Mouse (Mus musculus) ES-E14 (cell line): ENCODE results near the gene Slc9a2. TPM values are rescaled to one million over a fixed set of nuclear protein-coding genes. Genes with fewer than 3 reads are reported as not detected.

Source experiments
- DNase-seq: peaks from one replicate; pipeline ENCODE4 v3.0.0-alpha.2; 2013; ENCODE audit warnings: low read depth, low spot score
- H3K27ac ChIP-seq: 2 replicates; pipeline ENCODE4 v1.5.1; 2012; ENCODE audit warnings: low read depth, mild to moderate bottlenecking, low read length, moderate library complexity, mixed read lengths; ENCODE audit not compliant: poor library complexity, insufficient read depth, severe bottlenecking
- H3K36me3 ChIP-seq: 2 replicates; pipeline ENCODE4 v1.6.1; 2012; ENCODE audit warnings: mild to moderate bottlenecking, low read length, moderate library complexity, mixed read lengths; ENCODE audit not compliant: control insufficient read depth, poor library complexity, insufficient read depth, severe bottlenecking
- H3K4me1 ChIP-seq, 2 experiments: fragments of 150-350 bp in 1 of 2; sonication (generic) in 1 of 2; 2 replicates each; pipeline ENCODE4 v1.6.1; 2012; ENCODE audit warnings: low read length in 2 of 2, mild to moderate bottlenecking in 1 of 2, mixed read lengths in 1 of 2; ENCODE audit not compliant: control insufficient read depth in 2 of 2, insufficient read depth in 2 of 2, poor library complexity in 1 of 2
- H3K4me3 ChIP-seq, 2 experiments: fragments of 150-350 bp in 1 of 2; sonication (generic) in 1 of 2; 2 replicates each; pipeline ENCODE4 v1.5.1; 2012; ENCODE audit warnings: low read length in 2 of 2, low read depth in 1 of 2, mild to moderate bottlenecking in 1 of 2, mixed read lengths in 1 of 2; ENCODE audit not compliant: insufficient read depth in 1 of 2, poor library complexity in 1 of 2, severe bottlenecking in 1 of 2
- H3K9ac ChIP-seq: 2 replicates; pipeline ENCODE4 v1.6.1; 2012; ENCODE audit warnings: low read depth, mild to moderate bottlenecking, low read length, mixed read lengths; ENCODE audit not compliant: poor library complexity, insufficient read depth, severe bottlenecking
- H3K9me3 ChIP-seq: fragments of 150-350 bp; sonication (generic); 2 replicates; pipeline ENCODE4 v1.6.1; 2012; ENCODE audit warnings: low read depth, mild to moderate bottlenecking, low read length; ENCODE audit not compliant: control insufficient read depth, insufficient read depth
- CHD2 ChIP-seq: IDR thresholded peaks from 2 replicates; pipeline ENCODE4 v1.6.1; 2014; ENCODE audit warnings: mild to moderate bottlenecking, low read depth, low read length, inconsistent platforms
- HCFC1 ChIP-seq: IDR thresholded peaks from 2 replicates; pipeline ENCODE4 v1.6.1; 2012; ENCODE audit warnings: low read length, inconsistent platforms, borderline replicate concordance; ENCODE audit not compliant: insufficient read depth
- MAFK ChIP-seq: IDR thresholded peaks from 2 replicates; pipeline ENCODE4 v1.6.1; 2014; ENCODE audit warnings: mild to moderate bottlenecking, low read depth, low read length, inconsistent platforms; ENCODE audit not compliant: insufficient read depth
- ZC3H11A ChIP-seq: IDR thresholded peaks from 2 replicates; pipeline ENCODE4 v1.6.1; 2012; ENCODE audit warnings: low read depth, mild to moderate bottlenecking, inconsistent platforms, low read length, borderline replicate concordance
- ZNF384 ChIP-seq: IDR thresholded peaks from 2 replicates; pipeline ENCODE4 v1.6.1; 2012; ENCODE audit warnings: low read depth, low read length, inconsistent platforms
- in situ Hi-C, 2 experiments: fragments of 600-800 bp; cut with MboI; formaldehyde crosslinking; loops; one replicate each; pipeline ENCODE4 v1.15.1; 2025; ENCODE audit warnings: low sequenced_read_pairs in 2 of 2, inconsistent platforms in 1 of 2; ENCODE audit not compliant: unreplicated experiment in 2 of 2
- total RNA-seq: library from RNA; depleted of rRNA; stranded (reverse); fragments of 300-350 nt; gene quantifications from 2 replicates; pipeline ENCODE4 v1.2.3, GENCODE M21; 2012

The Slc9a2 gene
- total RNA-seq, 1 experiment: 0.31 TPM

- Histone ChIP-seq H3K36me3 (peaks cover 2% of the 10 kb centered on the region; the same call in 1 of the 2 replicates), H3K4me1 (no peaks in the 10 kb centered on the region), H3K9me3 (no peaks in the 10 kb centered on the region), H3K4me3 (no peak overlapping the region), H3K27ac (no peak overlapping the region), H3K9ac (no peak overlapping the region)
- in situ Hi-C loops: no loop called here
- no peak for DNase-seq
- TF ChIP-seq HCFC1 (no peak), MAFK (no peak), ZC3H11A (no peak), CHD2 (no peak), ZNF384 (no peak)
These were observed 92.9 kb downstream of the Slc9a2 start for GRCm38 (mm10) chr1:40773234-40773633.

DNA sequence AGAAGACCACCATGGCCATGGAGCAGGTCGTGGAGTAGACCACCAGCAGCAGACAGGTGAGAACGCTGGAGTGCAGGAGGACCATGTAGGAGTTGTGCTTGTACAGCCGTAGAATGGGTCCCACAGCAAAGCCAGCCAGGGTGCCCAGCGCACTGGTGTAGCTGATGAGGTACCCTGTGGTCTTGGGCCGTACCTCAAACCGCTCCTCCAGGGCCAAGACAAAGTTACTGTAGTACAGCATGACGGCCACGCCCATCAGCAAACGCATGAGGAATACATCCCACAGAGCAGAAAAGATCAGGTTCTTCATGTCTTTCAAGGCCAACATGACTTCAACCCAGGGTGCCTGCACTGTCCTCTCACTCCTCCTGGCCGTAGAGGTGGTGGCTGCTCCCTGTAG is 93.7 kb downstream of the Slc9a2 start:
- no peak for TF ChIP-seq ZNF384
- no peak overlapping the region for H3K27ac ChIP-seq
- no peak overlapping the region for H3K9ac ChIP-seq
- no peaks in the 10 kb centered on the region for H3K9me3 ChIP-seq
- no peak for DNase-seq
- peaks cover 2% of the 10 kb centered on the region; the same call in 1 of the 2 replicates for H3K36me3 ChIP-seq
- H3K4me3 ChIP-seq: no peak overlapping the region
- in situ Hi-C loops: no loop called here
- no peaks in the 10 kb centered on the region for H3K4me1 ChIP-seq

GRCm38 (mm10) chr1:40776102-40776501 is 95.7 kb downstream of the Slc9a2 start:
- H3K4me1 ChIP-seq: no peaks in the 10 kb centered on the region
- no peaks in the 10 kb centered on the region for H3K9me3 ChIP-seq
- in situ Hi-C loops: no loop called here

GRCm38 (mm10) chr1:40776763-40777162 is 96.4 kb downstream of the Slc9a2 start:
- no peak for TF ChIP-seq ZNF384
- no peak for TF ChIP-seq MAFK
- no peaks in the 10 kb centered on the region for H3K4me1 ChIP-seq
- in situ Hi-C loops: no loop called here

More at GRCm38 (mm10) chr1:40776102-40776501, 95.7 kb downstream of the Slc9a2 start:
- H3K36me3 ChIP-seq: peaks cover 2% of the 10 kb centered on the region; the same call in 1 of the 2 replicates
- H3K9ac ChIP-seq: no peak overlapping the region
- no peak for TF ChIP-seq ZNF384
- TF ChIP-seq HCFC1: no peak
- no peak for TF ChIP-seq ZC3H11A
- DNase-seq: no peak
- no peak overlapping the region for H3K4me3 ChIP-seq
- no peak overlapping the region for H3K27ac ChIP-seq

GRCm38 (mm10) chr1:40783450-40783849 is 103.1 kb downstream of the Slc9a2 start:
- H3K4me3 ChIP-seq: no peak overlapping the region
- H3K9ac ChIP-seq: no peak overlapping the region
- H3K36me3 ChIP-seq: no peaks in the 10 kb centered on the region
- DNase-seq: no peak
- H3K4me1 ChIP-seq: no peaks in the 10 kb centered on the region
- in situ Hi-C loops: no loop called here
- H3K27ac ChIP-seq: no peak overlapping the region
- TF ChIP-seq CHD2 (no peak), HCFC1 (no peak), ZNF384 (no peak), MAFK (no peak), ZC3H11A (no peak)
- H3K9me3 ChIP-seq: no peaks in the 10 kb centered on the region

More at GRCm38 (mm10) chr1:40776763-40777162, 96.4 kb downstream of the Slc9a2 start:
- no peak overlapping the region for H3K9ac ChIP-seq
- no peaks in the 10 kb centered on the region for H3K9me3 ChIP-seq
- H3K4me3 ChIP-seq: no peak overlapping the region
- no peak for DNase-seq
- peaks cover 2% of the 10 kb centered on the region; the same call in 1 of the 2 replicates for H3K36me3 ChIP-seq
- H3K27ac ChIP-seq: no peak overlapping the region
